Mouse (Mus musculus) right cerebral cortex, postnatal 14 days (tissue): Measurements from ENCODE around the gene Tfpi2.

ENCODE experiments used
- DNase-seq: peaks from one replicate; pipeline ENCODE4 v3.0.0; 2022

Gene Tfpi2

DNA sequence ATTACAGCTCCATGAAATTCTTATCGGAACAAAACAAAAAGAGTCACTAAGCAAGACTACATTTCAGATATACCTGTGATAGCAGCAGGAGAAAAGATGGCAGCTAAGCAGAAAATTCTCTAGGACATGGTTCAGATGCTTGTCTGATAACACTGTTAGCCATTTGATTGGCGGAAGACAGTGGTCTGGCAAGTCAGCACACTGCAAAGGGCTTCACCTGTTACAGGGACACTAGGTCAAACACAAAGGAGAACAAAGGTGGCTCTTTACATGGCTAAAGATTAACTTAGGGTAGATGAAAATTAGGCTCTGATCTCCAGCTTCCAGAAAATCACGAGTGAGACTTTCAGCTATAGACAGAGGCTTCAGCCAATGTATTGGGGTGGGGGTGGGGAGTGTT lies at the start of gene Tfpi2:
Tfpi2 (minus strand) TSS at position 170 of the 400 bp plus-strand sequence.
- no peak for DNase-seq

DNA sequence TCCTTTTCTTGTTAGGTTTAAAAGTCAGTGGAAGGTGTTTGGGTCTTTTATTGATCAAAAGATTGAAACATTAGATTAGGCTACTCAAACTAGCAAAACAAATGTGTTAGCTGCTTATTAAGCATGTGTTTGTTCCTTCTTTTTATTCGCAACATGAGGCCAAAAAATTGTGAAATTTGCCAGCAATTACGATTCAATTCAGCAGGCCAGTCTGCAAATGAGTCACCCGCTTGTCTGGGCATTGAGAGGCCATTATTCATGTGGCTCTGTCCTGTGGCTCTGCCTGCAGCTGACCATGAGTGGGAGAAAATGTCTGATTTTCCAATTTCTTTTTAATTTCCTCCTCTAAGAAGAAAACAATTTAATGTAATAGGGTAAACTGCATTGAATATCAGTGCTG lies 42.2 kb upstream of the Tfpi2 start:
- no peak for DNase-seq

GRCm38 (mm10) chr6:4026367-4026766 lies 37.6 kb upstream of the Tfpi2 start:
- no peak for DNase-seq

GRCm38 (mm10) chr6:4022645-4023044 lies 33.9 kb upstream of the Tfpi2 start:
- DNase-seq, result no peak

GRCm38 (mm10) chr6:4009548-4009947 lies 20.8 kb upstream of the Tfpi2 start:
- no peak for DNase-seq

- no peak for DNase-seq
These were observed 19.9 kb upstream of the Tfpi2 start for GRCm38 (mm10) chr6:4008501-4009040.

DNA sequence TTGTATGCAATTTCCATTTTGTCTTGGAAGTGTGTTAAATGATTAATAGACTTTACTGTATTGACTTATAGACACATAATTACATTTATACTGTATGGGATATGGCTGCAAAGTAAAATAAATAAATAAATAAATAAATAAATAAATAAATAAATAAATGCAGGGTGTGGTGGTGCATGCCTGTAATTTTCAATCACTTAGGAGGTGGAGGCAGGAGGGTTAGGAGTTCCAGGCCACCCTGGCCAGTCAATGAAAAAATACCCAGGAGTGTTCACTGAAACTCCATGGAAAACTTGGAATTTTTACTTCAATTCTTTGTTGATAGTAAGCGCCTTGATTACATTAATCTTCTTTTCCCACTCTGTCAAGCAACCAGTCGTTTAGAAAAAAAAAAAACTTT lies 16.1 kb upstream of the Tfpi2 start:
- DNase-seq, result no peak

DNA sequence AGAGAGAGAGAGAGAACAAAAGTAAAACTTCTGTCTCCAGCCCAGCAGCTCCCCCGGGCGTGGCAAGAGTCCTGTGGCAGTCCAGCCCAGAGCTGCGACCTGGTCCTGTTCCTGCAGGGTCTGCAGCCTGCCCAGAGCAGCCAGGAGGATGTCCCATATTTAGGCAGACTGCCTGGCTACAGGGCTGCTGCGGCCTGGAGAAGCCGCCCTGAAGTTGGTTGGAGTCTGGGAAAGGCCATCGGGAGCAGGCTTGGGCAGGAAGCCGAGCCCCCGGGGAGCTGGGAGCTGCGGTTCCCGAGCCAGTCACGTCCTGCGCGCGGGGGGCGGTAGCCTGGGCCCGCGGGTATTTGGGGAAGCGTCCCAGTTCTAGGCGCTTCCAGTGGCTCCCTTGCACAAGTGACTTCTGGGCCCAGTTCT lies 15.2 kb upstream of the Tfpi2 start, which contains the start of gene Gng11:
Gng11 (plus strand) TSS at position 15 of the 417 bp plus-strand sequence.
- DNase-seq, result peak; percentile 11

DNA sequence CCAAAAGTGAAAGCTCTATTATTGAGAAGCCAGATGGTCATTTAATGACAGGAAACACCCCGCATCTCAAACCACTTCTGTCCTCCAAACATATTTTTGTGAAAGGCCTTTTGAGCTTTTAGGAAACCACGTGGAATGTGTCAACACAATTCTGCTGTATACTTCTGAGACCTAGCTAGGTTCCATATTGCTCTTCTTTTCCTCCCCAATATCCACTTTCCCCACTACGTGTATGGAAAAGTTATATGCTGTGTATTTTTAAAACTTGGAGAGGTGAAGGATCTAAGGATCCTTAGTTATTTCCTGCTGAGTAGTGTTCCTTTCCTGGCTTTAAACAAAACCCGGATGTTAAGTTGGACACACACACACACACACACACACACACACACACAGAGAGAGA lies 14.7 kb upstream of the Tfpi2 start:
- DNase-seq, result no peak

DNA sequence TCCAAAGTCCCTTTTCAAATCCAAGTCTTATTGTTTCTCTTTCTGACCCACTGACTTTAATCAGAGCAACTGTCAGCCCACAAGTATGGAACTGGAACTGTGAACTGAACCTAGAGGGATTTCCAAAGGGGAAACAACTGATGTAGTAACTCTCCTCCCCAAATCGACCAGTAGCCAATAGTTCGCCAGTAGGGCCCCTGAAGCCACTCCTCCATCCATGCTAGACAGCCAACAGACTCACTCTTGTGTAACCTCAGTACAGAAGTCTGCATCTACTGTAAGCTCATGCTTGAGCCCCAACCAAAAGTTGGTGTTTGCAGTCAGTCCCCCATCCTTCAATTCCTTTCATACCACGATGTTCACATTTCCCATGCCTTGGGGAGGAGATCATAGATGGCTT lies 12.0 kb upstream of the Tfpi2 start:
- DNase-seq, result no peak

DNA sequence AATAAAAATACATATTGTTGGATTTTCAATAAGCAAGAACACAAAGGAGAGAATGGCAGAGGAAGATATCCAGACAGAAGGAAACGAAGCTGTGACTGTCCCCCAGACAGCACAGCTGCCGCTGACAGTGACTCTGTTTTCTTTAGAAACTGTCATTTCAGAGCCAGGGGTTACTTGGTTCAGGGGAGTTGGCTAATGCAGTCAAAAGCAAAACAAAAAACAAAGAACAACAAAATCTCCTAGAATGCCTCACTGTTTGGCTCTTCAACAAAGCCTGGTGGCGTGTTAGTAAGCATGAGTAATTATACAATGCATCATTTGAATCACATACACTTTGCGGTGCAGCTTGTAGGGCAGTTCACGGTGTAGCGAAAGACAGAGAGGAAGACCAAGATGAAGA lies 10.6 kb upstream of the Tfpi2 start:
- DNase-seq, result no peak

- DNase-seq, result no peak
These were observed 9.4 kb upstream of the Tfpi2 start for GRCm38 (mm10) chr6:3998089-3998488.

GRCm38 (mm10) chr6:3993492-3993891 lies 4.8 kb upstream of the Tfpi2 start, which contains the start of gene Gngt1:
Gngt1 (plus strand) TSS chr6:3993792.
- no peak for DNase-seq

DNA sequence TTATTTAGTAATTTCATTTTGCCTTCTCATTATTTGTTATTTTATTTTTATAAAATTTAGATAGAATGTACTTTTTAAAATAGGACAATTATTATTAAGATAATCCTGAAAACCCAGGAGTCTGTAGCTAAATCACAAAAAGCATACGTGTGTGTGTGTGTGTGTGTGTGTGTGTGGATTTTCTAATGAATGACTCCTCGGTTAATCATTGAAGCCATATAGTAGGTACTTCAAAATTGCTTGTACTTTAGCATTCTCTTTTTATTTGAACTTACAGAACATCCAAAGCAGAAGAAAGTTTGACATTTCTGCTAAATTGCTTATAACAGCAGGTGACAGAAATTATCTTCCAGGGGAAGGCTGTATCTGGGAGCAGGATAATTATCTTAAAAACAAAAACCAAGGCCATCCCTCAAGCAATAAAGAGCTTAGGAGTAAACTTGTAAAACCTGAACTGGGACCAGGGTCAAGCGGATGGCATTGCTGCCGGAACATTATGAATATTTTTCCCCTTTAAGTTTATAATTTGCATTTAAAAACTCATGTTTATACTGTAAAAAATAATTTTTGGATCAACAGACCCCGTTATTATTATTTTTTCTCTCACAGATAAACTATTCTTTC lies 5.9 kb downstream of the Tfpi2 start:
- DNase-seq, result no peak

GRCm38 (mm10) chr6:3973679-3974078 lies 15.0 kb downstream of the Tfpi2 start:
- DNase-seq, result no peak

DNA sequence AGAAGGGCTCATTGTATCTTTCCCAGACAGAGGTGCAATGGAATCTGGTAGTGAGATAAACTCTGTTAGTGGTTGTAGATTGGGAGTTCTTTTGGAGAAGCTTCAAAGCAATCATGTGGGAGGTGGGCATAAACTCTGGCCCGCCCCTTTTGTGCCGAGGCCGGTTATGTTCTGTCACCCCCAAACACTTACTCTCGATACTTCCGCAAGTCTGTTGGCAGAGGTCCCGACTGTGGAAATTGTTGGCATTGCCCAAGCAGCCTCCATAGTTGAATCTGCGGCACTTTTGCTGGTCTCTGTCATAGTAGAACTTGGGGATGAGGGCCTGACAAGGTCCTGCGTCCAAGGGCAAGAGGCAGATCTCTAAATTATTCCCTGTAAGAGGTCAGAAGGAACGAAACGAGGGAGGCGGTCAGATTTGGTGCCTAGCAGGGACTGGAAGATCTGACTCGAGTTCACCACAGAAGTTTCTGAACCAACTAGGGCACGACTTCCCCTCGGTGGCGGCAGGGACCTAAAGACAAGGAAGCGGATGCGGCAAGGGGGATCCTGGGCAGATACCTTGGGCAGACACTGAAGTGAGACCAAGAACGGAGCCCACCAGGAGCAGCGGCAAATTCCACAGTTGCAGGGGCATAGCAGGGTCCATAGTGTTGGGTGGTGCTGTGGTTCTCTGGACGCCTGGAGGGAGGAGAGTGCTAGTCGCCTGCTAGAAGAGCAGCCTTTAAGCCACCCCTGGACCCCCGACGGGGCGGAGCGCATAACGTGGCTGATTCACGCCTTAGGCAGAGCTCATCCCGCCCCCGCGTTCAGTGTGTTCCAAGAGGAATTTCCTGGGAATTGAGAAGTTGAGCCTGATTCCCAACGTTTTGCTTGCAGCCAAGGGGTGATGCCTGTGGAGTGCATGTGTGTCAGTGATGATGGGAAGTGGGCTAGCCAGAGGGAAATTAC lies 20.8 kb downstream of the Tfpi2 start:
- DNase-seq, result peak; percentile 14

DNA sequence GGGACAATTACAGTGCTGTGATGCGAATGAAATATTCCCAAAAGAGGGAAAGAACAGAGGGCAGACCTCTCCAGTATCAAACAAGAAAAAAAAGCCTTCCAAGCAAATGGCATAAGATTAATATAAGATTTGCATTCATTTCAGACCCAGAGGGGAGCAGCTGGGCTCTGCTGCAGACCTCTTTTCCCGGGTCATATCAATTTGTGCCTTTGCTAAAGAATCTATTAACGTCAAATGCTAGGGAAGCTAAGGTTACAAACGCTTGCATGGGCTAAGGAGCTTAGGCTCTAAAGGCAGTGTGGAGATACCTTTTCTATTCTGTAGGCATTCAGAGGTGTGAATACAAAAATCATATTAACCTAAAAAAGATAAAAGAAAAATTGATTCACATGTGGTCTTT lies 33.8 kb downstream of the Tfpi2 start:
- no peak for DNase-seq

- DNase-seq, result no peak
These were observed 52.5 kb downstream of the Tfpi2 start for GRCm38 (mm10) chr6:3936140-3936714.

- no peak for DNase-seq
These were observed 53.1 kb downstream of the Tfpi2 start for GRCm38 (mm10) chr6:3935606-3936005.

DNA sequence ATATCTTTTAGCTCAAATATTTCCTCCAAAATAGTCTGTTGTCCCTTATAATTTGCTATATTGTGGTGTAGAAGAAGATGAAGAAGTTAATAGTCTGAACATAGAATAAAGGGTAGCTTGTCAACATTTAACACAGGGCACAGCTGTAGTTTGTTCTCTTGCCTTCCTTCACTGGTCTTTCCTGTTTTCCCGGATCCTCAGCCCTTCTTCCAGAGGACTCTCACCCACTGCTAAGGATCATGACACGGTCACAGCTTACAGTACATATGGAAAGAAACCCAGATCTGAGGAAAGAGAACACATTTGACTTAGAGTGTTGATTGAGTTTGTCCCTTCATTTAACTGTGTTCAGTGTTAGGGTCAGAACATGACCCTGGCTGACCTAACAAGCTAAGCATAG lies 53.7 kb downstream of the Tfpi2 start:
- no peak for DNase-seq

DNA sequence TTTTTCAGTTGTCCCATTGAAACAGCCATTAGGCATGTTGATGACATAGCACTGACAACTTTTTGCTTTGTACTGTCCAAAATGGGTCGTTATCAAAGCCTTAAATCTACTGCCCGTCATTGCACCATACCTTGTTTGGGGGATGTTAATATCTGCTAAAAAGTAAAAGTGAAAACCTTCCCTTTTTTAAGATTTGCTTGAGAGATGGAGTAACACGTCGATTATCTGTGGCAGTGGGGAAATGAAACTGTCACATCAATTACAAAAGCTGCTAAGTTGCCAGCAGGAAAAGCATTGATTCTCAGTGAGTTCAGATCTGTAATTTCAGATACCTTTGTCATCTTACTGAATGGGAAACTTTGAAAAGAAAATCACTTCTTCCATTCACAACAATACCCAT lies 62.6 kb downstream of the Tfpi2 start:
- DNase-seq, result no peak

GRCm38 (mm10) chr6:3922870-3923269 lies 65.8 kb downstream of the Tfpi2 start:
- DNase-seq, result peak; percentile 12

GRCm38 (mm10) chr6:3916015-3916414 lies 72.7 kb downstream of the Tfpi2 start:
- DNase-seq, result no peak
